Mouse (Mus musculus) midbrain, embryonic 15.5 days (tissue): Measurements from ENCODE around the gene Dmrt2. TPM values are rescaled to one million over a fixed set of nuclear protein-coding genes. Genes with fewer than 3 reads are reported as not detected.

ENCODE experiments used
- ATAC-seq: fragments of 200-750 bp; cut with Nextera tagmentation; replicated peaks from 2 replicates; pipeline ENCODE4 v1.8.0; 2017; ENCODE audit warnings: moderate TSS enrichment
- H3K27ac ChIP-seq: fragments of 300-500 bp; sonication (generic); 2 replicates; pipeline ENCODE4 v1.5.1; 2015; ENCODE audit warnings: mild to moderate bottlenecking, inconsistent platforms
- H3K27me3 ChIP-seq: fragments of 300-500 bp; sonication (generic); replicated peaks from 2 replicates; pipeline ENCODE4 v1.6.1; 2015; ENCODE audit warnings: inconsistent platforms
- H3K36me3 ChIP-seq: fragments of 300-500 bp; sonication (generic); replicated peaks from 2 replicates; pipeline ENCODE4 v1.6.1; 2015; ENCODE audit warnings: inconsistent platforms
- H3K4me1 ChIP-seq: fragments of 300-500 bp; sonication (generic); 2 replicates; pipeline ENCODE4 v1.6.1; 2015; ENCODE audit warnings: inconsistent platforms
- H3K4me2 ChIP-seq: fragments of 300-500 bp; sonication (generic); 2 replicates; pipeline ENCODE4 v1.6.1; 2015; ENCODE audit warnings: inconsistent platforms, mild to moderate bottlenecking, moderate library complexity
- H3K4me3 ChIP-seq: fragments of 300-500 bp; sonication (generic); 2 replicates; pipeline ENCODE4 v1.5.1; 2015; ENCODE audit warnings: mild to moderate bottlenecking, inconsistent platforms
- H3K9ac ChIP-seq: fragments of 300-500 bp; sonication (generic); 2 replicates; pipeline ENCODE4 v1.6.1; 2015; ENCODE audit warnings: mild to moderate bottlenecking, inconsistent platforms
- H3K9me3 ChIP-seq: fragments of 300-500 bp; sonication (generic); 2 replicates; pipeline ENCODE4 v1.6.1; 2016; ENCODE audit warnings: inconsistent platforms
- WGBS: fragments of 180-500 bp; shearing (Covaris S2); methylation state at CpG from one replicate; pipeline ENCODE4 v1.1.7; 2015; ENCODE audit warnings: mixed read lengths; 5-methylcytosine and 5-hydroxymethylcytosine counted together
- polyA plus RNA-seq: library from polyadenylated mRNA; unstranded; fragments of >200 nt; fragmentation: Nextera tagmentation; extraction: Ambion mirVana; gene quantifications from 2 replicates; pipeline ENCODE4 v1.2.1, GENCODE M21; 2015

Gene Dmrt2
- 0.06 TPM in 1 of 2 replicates, not detected in the other for polyA plus RNA-seq

GRCm38 (mm10) chr19:25672101-25672950 lies at the start of gene Dmrt2:
Gene Dmrt2 (plus strand): TSS chr19:25672411.
- H3K9me3 ChIP-seq: no peaks in the 10 kb centered on the region
- H3K4me2 ChIP-seq: peak within 1 kb of the TSS; percentile 59
- H3K4me3 ChIP-seq: peak within 1 kb of the TSS; percentile 33
- WGBS: under 1% methylated on average over 44 of the region's 44 CpGs
- H3K4me1 ChIP-seq: peaks cover 24% of the 10 kb centered on the region
- no peak within 1 kb of the TSS for H3K9ac ChIP-seq
- H3K27me3 ChIP-seq: peaks cover 91% of the 10 kb centered on the region
- ATAC-seq: peak; percentile 93
- H3K36me3 ChIP-seq: no peaks in the 10 kb centered on the region
- no peak within 1 kb of the TSS for H3K27ac ChIP-seq

GRCm38 (mm10) chr19:25628490-25628889 lies 43.7 kb upstream of the Dmrt2 start:
- Histone ChIP-seq H3K4me2 (no peak overlapping the region), H3K4me3 (no peak overlapping the region), H3K36me3 (no peaks in the 10 kb centered on the region), H3K4me1 (no peaks in the 10 kb centered on the region), H3K9me3 (no peaks in the 10 kb centered on the region), H3K27me3 (peaks cover 44% of the 10 kb centered on the region), H3K9ac (no peak overlapping the region), H3K27ac (no peak overlapping the region)
- ATAC-seq: no peak
- 11% methylated on average over 9 of the region's 9 CpGs for WGBS

GRCm38 (mm10) chr19:25635119-25635518 lies 37.1 kb upstream of the Dmrt2 start:
- H3K4me1 ChIP-seq: peaks cover 3% of the 10 kb centered on the region; the same call in 1 of the 2 replicates
- H3K4me3 ChIP-seq: no peak overlapping the region
- WGBS: 90% methylated on average over 5 of the region's 5 CpGs
- H3K9me3 ChIP-seq: no peaks in the 10 kb centered on the region
- no peak overlapping the region for H3K9ac ChIP-seq
- H3K4me2 ChIP-seq: no peak overlapping the region
- no peak for ATAC-seq
- no peak overlapping the region for H3K27ac ChIP-seq
- no peaks in the 10 kb centered on the region for H3K27me3 ChIP-seq
- H3K36me3 ChIP-seq: no peaks in the 10 kb centered on the region

GRCm38 (mm10) chr19:25635622-25636244 lies 36.5 kb upstream of the Dmrt2 start:
- Histone ChIP-seq H3K4me2 (peak overlapping the region; percentile 56), H3K9me3 (no peaks in the 10 kb centered on the region), H3K27me3 (no peaks in the 10 kb centered on the region), H3K36me3 (no peaks in the 10 kb centered on the region), H3K9ac (peak overlapping the region; percentile 42; the same call in 1 of the 2 replicates), H3K4me3 (peak overlapping the region; percentile 41), H3K27ac (no peak overlapping the region), H3K4me1 (peaks cover 3% of the 10 kb centered on the region; the same call in 1 of the 2 replicates)
- WGBS: 10% methylated on average over 22 of the region's 22 CpGs
- peak; percentile 88 for ATAC-seq

- WGBS: 77% methylated on average over 11 of the region's 11 CpGs
- Histone ChIP-seq H3K27me3 (no peaks in the 10 kb centered on the region), H3K9ac (no peak overlapping the region), H3K4me1 (peaks cover 3% of the 10 kb centered on the region; the same call in 1 of the 2 replicates), H3K36me3 (no peaks in the 10 kb centered on the region), H3K4me2 (no peak overlapping the region), H3K4me3 (no peak overlapping the region), H3K9me3 (no peaks in the 10 kb centered on the region), H3K27ac (no peak overlapping the region)
- ATAC-seq: no peak
These were observed 33.3 kb upstream of the Dmrt2 start for GRCm38 (mm10) chr19:25638766-25639361.

GRCm38 (mm10) chr19:25641786-25642185 lies 30.4 kb upstream of the Dmrt2 start:
- Histone ChIP-seq H3K36me3 (no peaks in the 10 kb centered on the region), H3K27me3 (no peaks in the 10 kb centered on the region), H3K4me1 (no peaks in the 10 kb centered on the region), H3K9ac (no peak overlapping the region), H3K4me3 (no peak overlapping the region), H3K27ac (no peak overlapping the region), H3K4me2 (no peak overlapping the region), H3K9me3 (no peaks in the 10 kb centered on the region)
- 87% methylated on average over 6 of the region's 6 CpGs for WGBS
- ATAC-seq: no peak

GRCm38 (mm10) chr19:25647136-25647535 lies 25.1 kb upstream of the Dmrt2 start:
- H3K4me1 ChIP-seq: no peaks in the 10 kb centered on the region
- H3K9ac ChIP-seq: no peak overlapping the region
- H3K27ac ChIP-seq: no peak overlapping the region
- no peaks in the 10 kb centered on the region for H3K36me3 ChIP-seq
- no peaks in the 10 kb centered on the region for H3K9me3 ChIP-seq
- ATAC-seq: no peak
- H3K4me2 ChIP-seq: no peak overlapping the region
- no peak overlapping the region for H3K4me3 ChIP-seq
- 75% methylated on average over 3 of the region's 3 CpGs for WGBS
- H3K27me3 ChIP-seq: no peaks in the 10 kb centered on the region

GRCm38 (mm10) chr19:25648701-25649100 lies 23.5 kb upstream of the Dmrt2 start:
- 74% methylated on average over 4 of the region's 4 CpGs for WGBS

GRCm38 (mm10) chr19:25650474-25650873 lies 21.7 kb upstream of the Dmrt2 start:
- no peaks in the 10 kb centered on the region for H3K36me3 ChIP-seq
- H3K27me3 ChIP-seq: no peaks in the 10 kb centered on the region
- H3K9me3 ChIP-seq: no peaks in the 10 kb centered on the region
- ATAC-seq: no peak
- H3K4me2 ChIP-seq: no peak overlapping the region
- no peak overlapping the region for H3K4me3 ChIP-seq
- H3K4me1 ChIP-seq: no peaks in the 10 kb centered on the region
- H3K9ac ChIP-seq: no peak overlapping the region
- WGBS: 70% methylated on average over 10 of the region's 10 CpGs
- H3K27ac ChIP-seq: no peak overlapping the region

More at GRCm38 (mm10) chr19:25648701-25649100, 23.5 kb upstream of the Dmrt2 start:
- H3K27ac ChIP-seq: no peak overlapping the region
- H3K4me2 ChIP-seq: no peak overlapping the region
- no peak overlapping the region for H3K4me3 ChIP-seq
- no peak for ATAC-seq
- H3K27me3 ChIP-seq: no peaks in the 10 kb centered on the region
- no peaks in the 10 kb centered on the region for H3K36me3 ChIP-seq
- no peaks in the 10 kb centered on the region for H3K9me3 ChIP-seq
- H3K4me1 ChIP-seq: no peaks in the 10 kb centered on the region
- no peak overlapping the region for H3K9ac ChIP-seq

- ATAC-seq: no peak
- WGBS: 70% methylated on average over 5 of the region's 5 CpGs
- no peak overlapping the region for H3K27ac ChIP-seq
These were observed 19.7 kb upstream of the Dmrt2 start for GRCm38 (mm10) chr19:25652560-25652959.

GRCm38 (mm10) chr19:25654034-25654749 lies 18.0 kb upstream of the Dmrt2 start:
- no peaks in the 10 kb centered on the region for H3K27me3 ChIP-seq
- 68% methylated on average over 12 of the region's 12 CpGs for WGBS
- ATAC-seq: no peak
- no peak overlapping the region for H3K4me2 ChIP-seq
- H3K36me3 ChIP-seq: no peaks in the 10 kb centered on the region
- H3K9me3 ChIP-seq: no peaks in the 10 kb centered on the region
- no peak overlapping the region for H3K27ac ChIP-seq
- no peak overlapping the region for H3K4me3 ChIP-seq
- H3K9ac ChIP-seq: no peak overlapping the region
- H3K4me1 ChIP-seq: no peaks in the 10 kb centered on the region

More at GRCm38 (mm10) chr19:25652560-25652959, 19.7 kb upstream of the Dmrt2 start:
- no peaks in the 10 kb centered on the region for H3K27me3 ChIP-seq
- no peaks in the 10 kb centered on the region for H3K36me3 ChIP-seq
- no peaks in the 10 kb centered on the region for H3K9me3 ChIP-seq
- H3K9ac ChIP-seq: no peak overlapping the region
- no peak overlapping the region for H3K4me2 ChIP-seq
- H3K4me1 ChIP-seq: no peaks in the 10 kb centered on the region
- H3K4me3 ChIP-seq: no peak overlapping the region
